Mouse (Mus musculus): ENCODE measurements around the gene Ephb1. TPM values are rescaled to one million over a fixed set of nuclear protein-coding genes. Genes with fewer than 3 reads are reported as not detected.

Ephb1 gene
- polyA plus RNA-seq, 1 experiment from 2014 or later: 6.6 TPM

- no peak overlapping the region for H3K4me2 ChIP-seq (replicated peaks)
- H3K4me3 ChIP-seq (replicated peaks): no peak overlapping the region
- no peak for ATAC-seq
- H3K9ac ChIP-seq: no peak overlapping the region
- H3K27me3 ChIP-seq (replicated peaks): no peaks in the 10 kb centered on the region
- no peak overlapping the region for H3K27ac ChIP-seq
- no peaks in the 10 kb centered on the region for H3K4me1 ChIP-seq (replicated peaks)
- H3K36me3 ChIP-seq: 0 out of 2 replicates have a peak, but pooled peaks cover 2% of the 10 kb centered on the region
- H3K9me3 ChIP-seq: no peaks in the 10 kb centered on the region
- 72% methylated on average over 7 of the region's 7 CpGs for WGBS
Observed at GRCm38 (mm10) chr9:102169706-102170105, 184.8 kb downstream of the Ephb1 start.

GRCm38 (mm10) chr9:102155876-102156275 lies 198.6 kb downstream of the Ephb1 start:
- Histone ChIP-seq H3K9ac (no peak overlapping the region), H3K9me3 (no peaks in the 10 kb centered on the region), H3K4me1 (replicated peaks) (no peaks in the 10 kb centered on the region), H3K27ac (no peak overlapping the region), H3K27me3 (replicated peaks) (no peaks in the 10 kb centered on the region), H3K4me2 (replicated peaks) (no peak overlapping the region), H3K4me3 (replicated peaks) (no peak overlapping the region), H3K36me3 (no peaks in the 10 kb centered on the region)
- ATAC-seq: no peak
- WGBS: 62% methylated on average over 3 of the region's 3 CpGs

DNA sequence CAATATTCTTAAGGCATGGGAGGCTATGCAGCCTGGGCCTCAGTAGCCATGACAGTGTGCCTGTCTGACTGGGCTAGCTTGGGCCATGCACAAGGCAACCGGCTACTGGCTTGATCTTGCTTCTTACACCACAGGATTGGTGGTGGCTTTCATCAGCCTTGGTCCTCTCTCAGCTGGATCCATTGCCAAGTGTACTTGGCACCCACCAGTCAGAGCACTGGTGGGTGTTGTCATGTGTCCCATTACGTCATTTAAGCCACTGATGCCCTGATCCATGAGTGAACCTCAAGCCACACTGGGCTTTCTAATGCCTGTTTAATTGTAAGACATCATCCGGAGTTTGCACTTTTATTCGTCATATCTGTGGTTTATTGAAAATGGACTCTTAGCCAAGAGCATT lies 215.3 kb downstream of the Ephb1 start:
- 88% methylated on average over 4 of the region's 4 CpGs for WGBS
- Histone ChIP-seq H3K4me2 (replicated peaks) (no peak overlapping the region), H3K9me3 (no peaks in the 10 kb centered on the region), H3K36me3 (no peaks in the 10 kb centered on the region), H3K9ac (no peak overlapping the region), H3K4me1 (replicated peaks) (no peaks in the 10 kb centered on the region), H3K27me3 (replicated peaks) (no peaks in the 10 kb centered on the region), H3K4me3 (replicated peaks) (no peak overlapping the region), H3K27ac (no peak overlapping the region)
- ATAC-seq: no peak

DNA sequence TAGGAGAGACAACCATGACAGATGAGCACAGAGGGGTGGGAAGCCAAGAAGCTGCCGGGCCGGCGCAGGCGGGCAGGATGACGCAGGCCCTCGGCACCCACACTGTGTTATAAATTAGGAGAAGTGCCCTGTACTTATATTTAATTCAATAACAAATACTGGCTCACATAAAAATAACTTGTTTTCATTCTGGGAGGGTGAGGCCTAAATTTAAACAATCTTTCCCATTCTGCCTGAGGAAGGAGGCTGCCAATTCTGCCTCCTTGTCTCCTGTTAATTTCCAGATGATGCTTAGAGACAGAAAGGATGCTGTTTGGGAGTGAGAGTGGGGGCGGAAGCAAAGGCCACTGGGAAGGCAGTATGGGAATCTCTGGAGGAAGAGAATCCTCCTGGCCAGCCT lies 215.8 kb downstream of the Ephb1 start:
- Histone ChIP-seq H3K4me3 (replicated peaks) (no peak overlapping the region), H3K36me3 (no peaks in the 10 kb centered on the region), H3K27ac (no peak overlapping the region), H3K9me3 (no peaks in the 10 kb centered on the region), H3K4me1 (replicated peaks) (no peaks in the 10 kb centered on the region), H3K27me3 (replicated peaks) (no peaks in the 10 kb centered on the region), H3K4me2 (replicated peaks) (no peak overlapping the region), H3K9ac (no peak overlapping the region)
- no peak for ATAC-seq
- 82% methylated on average over 7 of the region's 7 CpGs for WGBS

DNA sequence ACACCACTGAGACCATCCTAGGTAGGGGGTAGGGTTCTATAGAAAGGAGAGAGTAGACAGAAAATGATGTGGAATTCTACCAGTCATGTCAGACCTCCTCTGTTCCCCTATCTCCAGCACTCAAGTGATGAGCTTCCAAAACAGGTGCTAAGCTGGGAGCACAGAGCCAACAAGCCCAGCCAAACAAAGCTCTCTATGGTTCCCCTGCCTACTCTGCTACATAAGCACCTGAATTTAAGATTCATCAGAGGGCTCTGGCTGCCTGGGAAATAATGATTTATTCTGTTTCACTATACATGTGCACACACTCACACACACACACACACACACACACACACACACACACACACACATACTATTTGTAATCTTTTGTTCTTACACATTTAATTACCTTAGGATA lies 216.3 kb downstream of the Ephb1 start:
- ATAC-seq: no peak
- no peaks in the 10 kb centered on the region for H3K9me3 ChIP-seq
- H3K9ac ChIP-seq: no peak overlapping the region
- H3K36me3 ChIP-seq: no peaks in the 10 kb centered on the region
- H3K27me3 ChIP-seq (replicated peaks): no peaks in the 10 kb centered on the region
- no peak overlapping the region for H3K4me3 ChIP-seq (replicated peaks)
- no peak overlapping the region for H3K27ac ChIP-seq
- H3K4me1 ChIP-seq (replicated peaks): no peaks in the 10 kb centered on the region
- H3K4me2 ChIP-seq (replicated peaks): no peak overlapping the region

DNA sequence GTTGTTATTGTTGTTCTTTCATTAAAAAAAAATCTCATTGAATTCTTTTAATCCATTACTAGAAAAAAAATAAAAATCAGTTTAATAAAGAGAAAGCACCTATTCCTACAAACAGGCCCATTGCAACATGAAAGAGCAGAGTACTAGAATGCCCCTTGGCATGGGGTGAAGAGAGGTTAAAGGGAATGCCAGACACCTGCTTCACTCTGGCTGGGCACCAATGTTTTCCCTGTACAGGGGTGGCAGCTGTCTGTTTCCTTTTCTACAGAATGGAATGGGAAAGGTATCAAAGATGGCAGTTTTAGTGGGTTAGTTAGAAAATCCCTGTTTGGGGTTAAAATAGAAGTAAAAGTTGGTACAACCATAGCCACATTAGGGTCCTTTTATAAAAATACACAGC lies 224.0 kb downstream of the Ephb1 start:
- Histone ChIP-seq H3K36me3 (no peaks in the 10 kb centered on the region), H3K9ac (no peak overlapping the region), H3K4me3 (replicated peaks) (no peak overlapping the region), H3K27me3 (replicated peaks) (no peaks in the 10 kb centered on the region), H3K4me2 (replicated peaks) (no peak overlapping the region), H3K9me3 (no peaks in the 10 kb centered on the region), H3K4me1 (replicated peaks) (no peaks in the 10 kb centered on the region), H3K27ac (no peak overlapping the region)
- no peak for ATAC-seq

DNA sequence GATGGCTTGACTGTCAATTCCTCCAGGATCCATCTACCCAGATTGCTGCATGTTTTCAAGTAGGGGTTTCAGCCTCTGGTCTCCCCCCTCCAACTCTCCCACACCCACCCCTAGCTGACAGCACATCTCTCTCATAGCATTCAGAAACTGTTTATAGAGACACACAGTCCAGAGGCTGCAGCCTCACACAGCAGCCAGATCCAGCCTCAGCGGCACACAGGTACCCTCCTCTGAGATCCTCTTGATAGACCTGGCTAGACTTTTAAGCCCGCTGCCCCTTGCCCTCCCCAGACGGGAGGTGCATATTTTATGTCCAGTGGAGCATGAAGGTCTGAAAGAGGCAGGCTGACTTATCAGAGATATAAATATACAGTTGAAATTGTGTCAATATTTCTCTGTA lies 228.0 kb downstream of the Ephb1 start:
- no peak overlapping the region for H3K4me3 ChIP-seq (replicated peaks)
- no peaks in the 10 kb centered on the region for H3K36me3 ChIP-seq
- no peak overlapping the region for H3K4me2 ChIP-seq (replicated peaks)
- no peak overlapping the region for H3K27ac ChIP-seq
- no peaks in the 10 kb centered on the region for H3K4me1 ChIP-seq (replicated peaks)
- no peaks in the 10 kb centered on the region for H3K27me3 ChIP-seq (replicated peaks)
- 58% methylated on average over 3 of the region's 3 CpGs for WGBS
- H3K9ac ChIP-seq: no peak overlapping the region
- no peaks in the 10 kb centered on the region for H3K9me3 ChIP-seq
- no peak for ATAC-seq

- H3K4me3 ChIP-seq (replicated peaks): no peak overlapping the region
- WGBS: 25% methylated on average over 4 of the region's 4 CpGs
- no peak for ATAC-seq
- H3K9me3 ChIP-seq: no peaks in the 10 kb centered on the region
- H3K9ac ChIP-seq: no peak overlapping the region
- no peak overlapping the region for H3K4me2 ChIP-seq (replicated peaks)
- no peaks in the 10 kb centered on the region for H3K27me3 ChIP-seq (replicated peaks)
- H3K36me3 ChIP-seq: no peaks in the 10 kb centered on the region
- no peak overlapping the region for H3K27ac ChIP-seq
- no peaks in the 10 kb centered on the region for H3K4me1 ChIP-seq (replicated peaks)
Observed at GRCm38 (mm10) chr9:102122880-102123453, 231.5 kb downstream of the Ephb1 start.

- Histone ChIP-seq H3K36me3 (no peaks in the 10 kb centered on the region), H3K27ac (no peak overlapping the region), H3K9ac (no peak overlapping the region), H3K9me3 (no peaks in the 10 kb centered on the region), H3K4me1 (replicated peaks) (no peaks in the 10 kb centered on the region), H3K4me2 (replicated peaks) (no peak overlapping the region), H3K4me3 (replicated peaks) (no peak overlapping the region), H3K27me3 (replicated peaks) (no peaks in the 10 kb centered on the region)
- no peak for ATAC-seq
- 81% methylated on average over 3 of the region's 3 CpGs for WGBS
Observed at GRCm38 (mm10) chr9:102119422-102119821, 235.1 kb downstream of the Ephb1 start.

DNA sequence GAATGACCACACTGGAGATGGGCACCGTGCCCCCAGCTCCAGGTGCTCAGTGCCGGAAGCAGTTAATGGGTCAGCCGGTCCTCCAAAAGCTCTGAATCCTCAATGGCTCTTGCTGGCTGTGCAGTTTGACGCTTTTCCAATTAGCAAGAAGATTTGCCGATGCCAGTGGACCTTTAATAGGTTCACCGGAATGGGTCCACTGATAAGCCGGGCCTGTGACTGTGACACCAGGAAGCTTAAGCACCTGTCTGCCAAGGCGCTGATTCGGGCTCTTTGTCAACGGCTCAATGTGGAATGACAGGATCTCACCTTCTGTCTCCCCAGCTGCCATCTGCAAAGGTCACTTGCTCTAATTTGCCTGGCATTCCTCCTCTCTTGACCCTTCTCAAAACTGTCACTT lies 239.2 kb downstream of the Ephb1 start:
- no peak overlapping the region for H3K9ac ChIP-seq
- H3K27ac ChIP-seq: no peak overlapping the region
- ATAC-seq: no peak
- no peaks in the 10 kb centered on the region for H3K27me3 ChIP-seq (replicated peaks)
- H3K4me1 ChIP-seq (replicated peaks): no peaks in the 10 kb centered on the region
- 92% methylated on average over 10 of the region's 10 CpGs for WGBS
- no peaks in the 10 kb centered on the region for H3K9me3 ChIP-seq
- H3K36me3 ChIP-seq: no peaks in the 10 kb centered on the region
- no peak overlapping the region for H3K4me3 ChIP-seq (replicated peaks)
- no peak overlapping the region for H3K4me2 ChIP-seq (replicated peaks)

- ATAC-seq: no peak
- Histone ChIP-seq H3K4me1 (replicated peaks) (no peaks in the 10 kb centered on the region), H3K4me2 (replicated peaks) (no peak overlapping the region), H3K27ac (no peak overlapping the region), H3K27me3 (replicated peaks) (no peaks in the 10 kb centered on the region), H3K9me3 (no peaks in the 10 kb centered on the region), H3K4me3 (replicated peaks) (no peak overlapping the region), H3K36me3 (no peaks in the 10 kb centered on the region), H3K9ac (no peak overlapping the region)
- WGBS: 43% methylated on average over 3 of the region's 3 CpGs
Observed at GRCm38 (mm10) chr9:102111471-102111870, 243.0 kb downstream of the Ephb1 start.

GRCm38 (mm10) chr9:102107978-102108377 lies 246.5 kb downstream of the Ephb1 start:
- Histone ChIP-seq H3K9me3 (no peaks in the 10 kb centered on the region), H3K4me2 (replicated peaks) (no peak overlapping the region), H3K9ac (no peak overlapping the region), H3K36me3 (no peaks in the 10 kb centered on the region), H3K27ac (no peak overlapping the region), H3K27me3 (replicated peaks) (no peaks in the 10 kb centered on the region), H3K4me3 (replicated peaks) (no peak overlapping the region), H3K4me1 (replicated peaks) (no peaks in the 10 kb centered on the region)
- no peak for ATAC-seq
- 64% methylated on average over 3 of the region's 3 CpGs for WGBS

DNA sequence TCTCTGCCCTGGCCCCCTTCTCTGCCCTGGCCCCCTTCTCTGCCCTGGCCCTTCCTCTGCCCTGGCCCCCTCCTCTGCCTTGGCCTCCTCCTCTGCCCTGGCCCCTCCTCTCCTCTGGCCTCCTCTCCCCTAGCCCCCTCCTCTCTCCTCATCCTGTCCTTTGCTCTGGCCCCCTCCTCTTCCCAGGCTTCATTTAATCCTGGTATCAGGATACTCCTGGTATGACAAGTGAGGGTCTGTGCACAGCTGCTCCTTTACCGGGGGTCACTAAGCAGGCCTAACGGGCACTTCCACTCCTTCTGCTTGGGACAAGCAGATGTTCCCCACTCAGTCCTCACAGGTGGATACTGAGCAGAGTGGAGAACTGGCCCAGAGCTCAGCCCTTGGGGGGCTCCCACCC lies 247.3 kb downstream of the Ephb1 start:
- ATAC-seq: no peak
- no peaks in the 10 kb centered on the region for H3K4me1 ChIP-seq (replicated peaks)
- H3K36me3 ChIP-seq: no peaks in the 10 kb centered on the region
- no peaks in the 10 kb centered on the region for H3K27me3 ChIP-seq (replicated peaks)
- H3K9ac ChIP-seq: no peak overlapping the region
- no peak overlapping the region for H3K4me3 ChIP-seq (replicated peaks)
- H3K27ac ChIP-seq: no peak overlapping the region
- no peak overlapping the region for H3K4me2 ChIP-seq (replicated peaks)
- no peaks in the 10 kb centered on the region for H3K9me3 ChIP-seq
- 54% methylated on average over 2 of the region's 2 CpGs for WGBS
